Mouse (Mus musculus) CH12.LX (cell line): ENCODE measurements around the gene 2310057M21Rik.

ENCODE experiments used
- BHLHE40 ChIP-seq: IDR thresholded peaks from 2 replicates; pipeline ENCODE4 v1.6.1; 2011; ENCODE audit warnings: mild to moderate bottlenecking, low read depth, low read length, improper control_type of control experiment
- CHD2 ChIP-seq: IDR thresholded peaks from 2 replicates; pipeline ENCODE4 v1.6.1; 2011; ENCODE audit warnings: low read length, improper control_type of control experiment
- CTCF ChIP-seq, 2 experiments: IDR thresholded peaks in 1 of 2; conservative IDR thresholded peaks in 1 of 2; 2 replicates each; pipeline ENCODE4 v1.5.1; 2011 to 2012; ENCODE audit warnings: low read depth in 2 of 2, low read length in 2 of 2, improper control_type of control experiment in 1 of 2, inconsistent platforms in 1 of 2, mild to moderate bottlenecking in 1 of 2, moderate library complexity in 1 of 2
- E2F4 ChIP-seq: IDR thresholded peaks from 2 replicates; pipeline ENCODE4 v1.6.1; 2011; ENCODE audit warnings: low read depth, low read length, improper control_type of control experiment; ENCODE audit not compliant: insufficient replicate concordance
- MAZ ChIP-seq: IDR thresholded peaks from 2 replicates; pipeline ENCODE4 v1.6.1; 2012; ENCODE audit warnings: low read depth, mild to moderate bottlenecking, inconsistent platforms, low read length, improper control_type of control experiment, moderate library complexity
- MEF2A ChIP-seq: IDR thresholded peaks from 2 replicates; pipeline ENCODE4 v1.6.1; 2014; ENCODE audit warnings: low read depth, mild to moderate bottlenecking, inconsistent platforms, low read length, improper control_type of control experiment, borderline replicate concordance
- NELFE ChIP-seq: IDR thresholded peaks from 2 replicates; pipeline ENCODE4 v1.6.1; 2011; ENCODE audit warnings: low read depth, low read length, improper control_type of control experiment
- NRF1 ChIP-seq: IDR thresholded peaks from 2 replicates; pipeline ENCODE4 v1.6.1; 2014; ENCODE audit warnings: low read depth, mild to moderate bottlenecking, inconsistent platforms, low read length, improper control_type of control experiment, moderate library complexity
- POLR2A ChIP-seq: IDR thresholded peaks from 2 replicates; pipeline ENCODE4 v1.6.1; 2011; ENCODE audit warnings: low read depth, mild to moderate bottlenecking, improper control_type of control experiment, low read length
- POLR2AphosphoS2 ChIP-seq: IDR thresholded peaks from 2 replicates; pipeline ENCODE4 v1.6.1; 2011; ENCODE audit warnings: low read depth, low read length, improper control_type of control experiment
- TBP ChIP-seq: conservative IDR thresholded peaks from 2 replicates; pipeline ENCODE4 v1.6.1; 2011; ENCODE audit warnings: low read depth, low read length, improper control_type of control experiment
- ZMIZ1 ChIP-seq: IDR thresholded peaks from 2 replicates; pipeline ENCODE4 v1.6.1; 2012; ENCODE audit warnings: low read depth, mild to moderate bottlenecking, inconsistent platforms, low read length, improper control_type of control experiment

GRCm38 (mm10) chr7:131318340-131318739 is 44.2 kb downstream of the 2310057M21Rik start:
- TF ChIP-seq MAZ (no peak), NELFE (no peak), CTCF (conservative IDR thresholded peaks at IDR 0.05 in 1 of 2, IDR thresholded peaks at IDR 0.05 in 1 of 2; ENCODE audit: low read depth in 2 of 2, low read length in 2 of 2) (no peak), TBP (no peak), MEF2A (no peak), ZMIZ1 (no peak), POLR2A (no peak), POLR2AphosphoS2 (no peak), NRF1 (no peak), CHD2 (no peak), E2F4 (no peak), BHLHE40 (no peak)
